Mouse (Mus musculus) 3T3-L1 (cell line): ENCODE data around the gene Plce1.
A peak's percentile ranks its signal among the peaks of the same experiment; 100 is the strongest.

Experiments used
- DNase-seq: peaks from one replicate; pipeline ENCODE4 v3.0.0-alpha.2; 2015; ENCODE audit warnings: low read depth, low spot score

Plce1 gene

GRCm38 (mm10) chr19:38480731-38481621, at the start of gene Plce1:
Gene Plce1, plus strand, starts transcription at chr19:38481109.
- DNase-seq = no peak

- DNase-seq = no peak
These were observed 49.6 kb upstream of the Plce1 start for GRCm38 (mm10) chr19:38431326-38431725.

- no peak for DNase-seq
These were observed 48.9 kb upstream of the Plce1 start for GRCm38 (mm10) chr19:38432021-38432420.

- peak; percentile 69 for DNase-seq
These were observed 47.5 kb upstream of the Plce1 start for GRCm38 (mm10) chr19:38433381-38433780.

GRCm38 (mm10) chr19:38435221-38435620, 45.7 kb upstream of the Plce1 start:
- no peak for DNase-seq

GRCm38 (mm10) chr19:38441860-38442259, 39.0 kb upstream of the Plce1 start:
- no peak for DNase-seq

GRCm38 (mm10) chr19:38445758-38446157, 35.2 kb upstream of the Plce1 start:
- DNase-seq = no peak

GRCm38 (mm10) chr19:38455228-38455627, 25.7 kb upstream of the Plce1 start:
- no peak for DNase-seq

- no peak for DNase-seq
These were observed 21.9 kb upstream of the Plce1 start for GRCm38 (mm10) chr19:38458996-38459395.

- no peak for DNase-seq
These were observed 20.2 kb upstream of the Plce1 start for GRCm38 (mm10) chr19:38460696-38461095.

GRCm38 (mm10) chr19:38470257-38470893, 10.5 kb upstream of the Plce1 start:
- DNase-seq = no peak

- peak; percentile 13 for DNase-seq
These were observed 5.5 kb upstream of the Plce1 start for GRCm38 (mm10) chr19:38475394-38475793.

- DNase-seq = no peak
These were observed 2.6 kb upstream of the Plce1 start for GRCm38 (mm10) chr19:38478286-38478685.

GRCm38 (mm10) chr19:38478948-38479347, 2.0 kb upstream of the Plce1 start:
- peak; percentile 63 for DNase-seq

GRCm38 (mm10) chr19:38479473-38479872, 1.4 kb upstream of the Plce1 start:
- no peak for DNase-seq

- no peak for DNase-seq
These were observed 671 bp upstream of the Plce1 start for GRCm38 (mm10) chr19:38480156-38480720.

GRCm38 (mm10) chr19:38481906-38482305, 997 bp downstream of the Plce1 start:
- DNase-seq = no peak

- no peak for DNase-seq
These were observed 1.7 kb downstream of the Plce1 start for GRCm38 (mm10) chr19:38482406-38483181.

GRCm38 (mm10) chr19:38485779-38486555, 5.1 kb downstream of the Plce1 start:
- DNase-seq = no peak

GRCm38 (mm10) chr19:38487501-38487900, 6.6 kb downstream of the Plce1 start:
- DNase-seq = no peak
